Comparison of ENCODE assay signal across 8 mouse cellular contexts in genomic region chr9:106822381-106823104, GRCm38 (mm10). TPM values are rescaled to one million over a fixed set of nuclear protein-coding genes. Genes with fewer than 3 reads are reported as not detected.
DNase-seq lines count a peak whose midpoint lies in the region; ATAC-seq lines count a peak whose summit lies in the region.

No protein-coding gene starts in this region.

- peak overlapping the region; percentile 85 for H3K9ac ChIP-seq in hindbrain, embryonic 16.5 days (ENCODE audit: low read depth, low read length)

- H3K27ac ChIP-seq in hindbrain, embryonic 16.5 days (ENCODE audit: low read depth, low read length) = peak overlapping the region; percentile 92

- peak overlapping the region; percentile 94 for H3K4me3 ChIP-seq in hindbrain, embryonic 16.5 days (ENCODE audit: low read length)
- H3K4me3 ChIP-seq in megakaryocyte, embryonic 14.5 days (replicated peaks) = peak overlapping the region; percentile 97

- H3K36me3 ChIP-seq in hindbrain, embryonic 16.5 days (ENCODE audit: control insufficient read depth, insufficient read depth, low read length) = no peaks in the 10 kb centered on the region
- no peaks in the 10 kb centered on the region for H3K36me3 ChIP-seq in megakaryocyte, embryonic 14.5 days (replicated peaks; ENCODE audit: low read length)

- peak overlapping the region; percentile 84 for H3K4me2 ChIP-seq in hindbrain, embryonic 16.5 days (ENCODE audit: low read length)

- ATAC-seq in hindbrain, embryonic 16.5 days = peak; percentile 67

- H3K27me3 ChIP-seq in hindbrain, embryonic 16.5 days (replicated peaks; ENCODE audit: control insufficient read depth, insufficient read depth, low read length) = no peaks in the 10 kb centered on the region
- H3K27me3 ChIP-seq in megakaryocyte, embryonic 14.5 days (replicated peaks) = no peaks in the 10 kb centered on the region

- H3K4me1 ChIP-seq in hindbrain, embryonic 16.5 days (ENCODE audit: control insufficient read depth, insufficient read depth, low read depth, low read length) = peaks cover 6% of the 10 kb centered on the region
- H3K4me1 ChIP-seq in megakaryocyte, embryonic 14.5 days = peaks cover 29% of the 10 kb centered on the region; the same call in 1 of the 2 replicates

- H3K9me3 ChIP-seq in hindbrain, embryonic 16.5 days (ENCODE audit: control insufficient read depth, low read length) = no peaks in the 10 kb centered on the region
- H3K9me3 ChIP-seq in megakaryocyte, embryonic 14.5 days = no peaks in the 10 kb centered on the region

- WGBS in hindbrain, embryonic 16.5 days = 4% methylated on average over 32 of the region's 32 CpGs

- DNase-seq in WW6 (ENCODE audit: low read depth, low spot score) = peak; percentile 88
- DNase-seq in cerebellum, postnatal 36 days = peak; percentile 52 to 68
- peak; percentile 67 for DNase-seq in gastrocnemius, adult 18-20 months (ENCODE audit: low spot score)
- peak; percentile 54 to 70 for DNase-seq in left cerebral cortex, adult 8-10 months (ENCODE audit: low spot score in 2 of 2)
- peak; percentile 82 for DNase-seq in right cerebral cortex, postnatal 14 days
- peak; percentile 76 to 89 for DNase-seq in urinary bladder, postnatal 36 days (ENCODE audit: low spot score in 2 of 2)

RNA-seq across cellular contexts. Expression of gene Dcaf1, which starts 0.9 kb away (rescaled TPM):
- total RNA-seq in gastrocnemius, adult 18-20 months (2021) = 10 to 100 TPM; 20.6 to 22.6 TPM
- polyA plus RNA-seq in hindbrain, embryonic 16.5 days (2015; fragmentation: Nextera tagmentation; extraction: Ambion mirVana) = 15.2 and 20.9 TPM in 2 replicates
- 10 to 100 TPM; 29.7 to 34.9 (median 32.1) TPM for total RNA-seq in left cerebral cortex, adult 8-10 months (2022)
- polyA plus RNA-seq in megakaryocyte, embryonic 14.5 days (2012; ENCODE audit: insufficient read depth, low replicate concordance) = 2.0 TPM in 1 of 2 replicates, not detected in the other

RNA-seq across cellular contexts. Expression of gene Rad54l2, which starts 33.5 kb away (rescaled TPM):
- 1 to 10 TPM; 6.6 to 6.9 TPM for total RNA-seq in gastrocnemius, adult 18-20 months (2021)
- polyA plus RNA-seq in hindbrain, embryonic 16.5 days (2015; fragmentation: Nextera tagmentation; extraction: Ambion mirVana) = 4.6 and 5.3 TPM in 2 replicates
- total RNA-seq in left cerebral cortex, adult 8-10 months (2022) = 10 to 100 TPM; 15.9 to 17.9 (median 17.0) TPM
- 1.4 and 1.9 TPM in 2 replicates for polyA plus RNA-seq in megakaryocyte, embryonic 14.5 days (2012; ENCODE audit: insufficient read depth, low replicate concordance)

Comparison
In these comparisons a context has a peak if more than half of its experiments do, and no peak if none do; other contexts are left out.
1. Peak in every context shown above with its lines: DNase-seq, ATAC-seq, H3K4me3 ChIP-seq and H3K27ac ChIP-seq.